Mouse (Mus musculus) bone marrow macrophage, adult 2 months (primary cell): ENCODE measurements around the gene Smim24. TPM values are rescaled to one million over a fixed set of nuclear protein-coding genes. Genes with fewer than 3 reads are reported as not detected.
A peak's percentile ranks its signal among the peaks of the same experiment; 100 is the strongest.

Source experiments
- H3K27ac ChIP-seq: 2 replicates; pipeline ENCODE4 v1.5.1; 2012; ENCODE audit warnings: low read depth, low read length; ENCODE audit not compliant: insufficient read depth
- H3K4me1 ChIP-seq: 2 replicates; pipeline ENCODE4 v1.6.1; 2012; ENCODE audit warnings: low read length; ENCODE audit not compliant: control insufficient read depth, insufficient read depth
- H3K4me3 ChIP-seq: 2 replicates; pipeline ENCODE4 v1.5.1; 2012; ENCODE audit warnings: mild to moderate bottlenecking, low read length, moderate library complexity; ENCODE audit not compliant: insufficient read depth
- CTCF ChIP-seq: IDR thresholded peaks from 2 replicates; pipeline ENCODE4 v1.5.1; 2012; ENCODE audit warnings: low read depth, mild to moderate bottlenecking, low read length, moderate library complexity
- POLR2A ChIP-seq: IDR thresholded peaks from 2 replicates; pipeline ENCODE4 v1.6.1; 2012; ENCODE audit warnings: mild to moderate bottlenecking, low read depth, low read length, borderline replicate concordance
- polyA plus RNA-seq: library from polyadenylated mRNA; stranded (reverse); fragments of >200 nt; gene quantifications from 2 replicates; pipeline ENCODE4 v1.2.4, GENCODE M21; 2012; ENCODE audit not compliant: missing spikeins, insufficient read depth, insufficient read length

Smim24 gene
- 41.9 and 45.5 TPM in 2 replicates for polyA plus RNA-seq

GRCm38 (mm10) chr10:81392781-81393185 is at the start of gene Smim24:
Smim24 (plus strand) TSS chr10:81393051.
- Histone ChIP-seq H3K4me3 (no peak within 1 kb of the TSS), H3K4me1 (peaks cover 21% of the 10 kb centered on the region), H3K27ac (no peak within 1 kb of the TSS)
- TF ChIP-seq CTCF: no peak

- TF ChIP-seq CTCF: no peak
- no peak for TF ChIP-seq POLR2A
- Histone ChIP-seq H3K4me1 (peaks cover 3% of the 10 kb centered on the region; the same call in 1 of the 2 replicates), H3K27ac (no peak overlapping the region), H3K4me3 (no peak overlapping the region)
Observed at GRCm38 (mm10) chr10:81344421-81345161, 48.3 kb upstream of the Smim24 start.

GRCm38 (mm10) chr10:81345162-81345534 is 47.7 kb upstream of the Smim24 start:
- TF ChIP-seq POLR2A: no peak
- no peak for TF ChIP-seq CTCF
- Histone ChIP-seq H3K4me1 (peaks cover 3% of the 10 kb centered on the region; the same call in 1 of the 2 replicates), H3K27ac (no peak overlapping the region), H3K4me3 (no peak overlapping the region)

- no peak for TF ChIP-seq CTCF
- no peak for TF ChIP-seq POLR2A
- Histone ChIP-seq H3K4me3 (no peak overlapping the region), H3K4me1 (peaks cover 10% of the 10 kb centered on the region), H3K27ac (no peak overlapping the region)
Observed at GRCm38 (mm10) chr10:81346453-81347067, 46.3 kb upstream of the Smim24 start.

GRCm38 (mm10) chr10:81349146-81349545 is 43.7 kb upstream of the Smim24 start:
- TF ChIP-seq CTCF (no peak), POLR2A (no peak)
- H3K27ac ChIP-seq: 0 out of 2 replicates have a peak overlapping the region, but pooled peaks have one; percentile 62
- peak overlapping the region; percentile 93 for H3K4me3 ChIP-seq
- H3K4me1 ChIP-seq: peaks cover 22% of the 10 kb centered on the region

GRCm38 (mm10) chr10:81349961-81350350 is 42.9 kb upstream of the Smim24 start:
- peaks cover 28% of the 10 kb centered on the region for H3K4me1 ChIP-seq
- H3K4me3 ChIP-seq: peak overlapping the region; percentile 93
- TF ChIP-seq POLR2A (no peak), CTCF (no peak)
- peak overlapping the region; percentile 62 for H3K27ac ChIP-seq

GRCm38 (mm10) chr10:81350351-81351063 is 42.3 kb upstream of the Smim24 start, which contains the start of gene Hmg20b:
Hmg20b (minus strand) TSS chr10:81350480.
- Histone ChIP-seq H3K4me3 (peak within 1 kb of the TSS; percentile 93), H3K27ac (peak within 1 kb of the TSS; percentile 62), H3K4me1 (peaks cover 33% of the 10 kb centered on the region)
- TF ChIP-seq CTCF (peak; percentile 98), POLR2A (no peak)

GRCm38 (mm10) chr10:81351678-81352291 is 41.1 kb upstream of the Smim24 start:
- Histone ChIP-seq H3K27ac (peak overlapping the region; percentile 59), H3K4me1 (peaks cover 40% of the 10 kb centered on the region), H3K4me3 (peak overlapping the region; percentile 7; the same call in 1 of the 2 replicates)
- TF ChIP-seq POLR2A (no peak), CTCF (no peak)

GRCm38 (mm10) chr10:81354738-81355477 is 37.9 kb upstream of the Smim24 start:
- Histone ChIP-seq H3K27ac (peak overlapping the region; percentile 98), H3K4me1 (peaks cover 40% of the 10 kb centered on the region), H3K4me3 (no peak overlapping the region)
- no peak for TF ChIP-seq CTCF
- TF ChIP-seq POLR2A: no peak
